Mouse (Mus musculus) myocyte (in vitro differentiated cells): Measurements from ENCODE around the gene Hsp90aa1. TPM values are rescaled to one million over a fixed set of nuclear protein-coding genes. Genes with fewer than 3 reads are reported as not detected.

Source experiments
- H3K27me3 ChIP-seq: one replicate; pipeline ENCODE4 v1.6.1; 2011; ENCODE audit not compliant: control insufficient read depth, insufficient read depth, insufficient read length
- H3K36me3 ChIP-seq: one replicate; pipeline ENCODE4 v1.6.1; 2011; ENCODE audit not compliant: control insufficient read depth, insufficient read depth
- H3K4me2 ChIP-seq: one replicate; pipeline ENCODE4 v1.6.1; 2011; ENCODE audit warnings: low read depth, control low read depth
- H3K4me3 ChIP-seq: one replicate; pipeline ENCODE4 v1.5.1; 2011; ENCODE audit warnings: mild to moderate bottlenecking, control low read depth, moderate library complexity
- H3K79me2 ChIP-seq: one replicate; pipeline ENCODE4 v1.6.1; 2011; ENCODE audit not compliant: control insufficient read depth, insufficient read depth
- H3ac ChIP-seq: one replicate; pipeline ENCODE4 v1.6.1; 2011; ENCODE audit not compliant: control insufficient read depth, insufficient read length
- CEBPB ChIP-seq: IDR thresholded peaks from 2 replicates; pipeline ENCODE4 v1.6.1; 2011; ENCODE audit warnings: mild to moderate bottlenecking, moderate library complexity; ENCODE audit not compliant: poor library complexity, insufficient read depth, severe bottlenecking
- E2F4 ChIP-seq: IDR thresholded peaks from one replicate; pipeline ENCODE4 v1.6.1; 2011; ENCODE audit warnings: mild to moderate bottlenecking, control low read depth, moderate library complexity; ENCODE audit not compliant: insufficient read depth
- MAX ChIP-seq: IDR thresholded peaks from one replicate; pipeline ENCODE4 v1.6.1; 2011; ENCODE audit warnings: low read depth, mild to moderate bottlenecking, control low read depth
- MYOD1 ChIP-seq, 3 experiments: IDR thresholded peaks; one replicate each; pipeline ENCODE4 v1.6.1; 2011; ENCODE audit warnings: control low read depth in 2 of 3, low read depth in 2 of 3, mild to moderate bottlenecking in 2 of 3, moderate library complexity in 1 of 3; ENCODE audit not compliant: insufficient read length in 2 of 3, control insufficient read depth in 1 of 3
- MYOG ChIP-seq, 3 experiments: IDR thresholded peaks; one replicate each; pipeline ENCODE4 v1.6.1; 2011; ENCODE audit warnings: control low read depth in 2 of 3, low read depth in 2 of 3, mild to moderate bottlenecking in 2 of 3; ENCODE audit not compliant: insufficient read length in 2 of 3, control insufficient read depth in 1 of 3, insufficient read depth in 1 of 3
- POLR2A ChIP-seq: IDR thresholded peaks from one replicate; pipeline ENCODE4 v1.6.1; 2011; ENCODE audit warnings: low read depth, mild to moderate bottlenecking, control low read depth, moderate library complexity; ENCODE audit not compliant: insufficient read length
- POLR2AphosphoS2 ChIP-seq: IDR thresholded peaks from one replicate; pipeline ENCODE4 v1.6.1; 2011; ENCODE audit warnings: low read depth, control low read depth; ENCODE audit not compliant: insufficient read length
- REST ChIP-seq: IDR thresholded peaks from one replicate; pipeline ENCODE4 v1.6.1; 2011; ENCODE audit warnings: mild to moderate bottlenecking, control low read depth, moderate library complexity; ENCODE audit not compliant: insufficient read depth, insufficient read length
- SRF ChIP-seq: IDR thresholded peaks from one replicate; pipeline ENCODE4 v1.6.1; 2011; ENCODE audit warnings: low read depth; ENCODE audit not compliant: control insufficient read depth, insufficient read length
- TCF12 ChIP-seq: IDR thresholded peaks from one replicate; pipeline ENCODE4 v1.6.1; 2011; ENCODE audit warnings: mild to moderate bottlenecking, control low read depth; ENCODE audit not compliant: poor library complexity, insufficient read depth, severe bottlenecking
- TCF3 ChIP-seq: IDR thresholded peaks from one replicate; pipeline ENCODE4 v1.6.1; 2011; ENCODE audit warnings: low read depth, control low read depth; ENCODE audit not compliant: insufficient read length
- USF1 ChIP-seq: IDR thresholded peaks from one replicate; pipeline ENCODE4 v1.6.1; 2011; ENCODE audit warnings: low read depth, mild to moderate bottlenecking, control low read depth, moderate library complexity
- polyA plus RNA-seq: library from polyadenylated mRNA; unstranded; fragments of >200 nt; fragmentation: generic; extraction: Trizol; gene quantifications from one replicate; pipeline ENCODE4 v1.2.1, GENCODE M21; 2012; ENCODE audit warnings: missing spikeins

The Hsp90aa1 gene
- polyA plus RNA-seq = 110 TPM

DNA sequence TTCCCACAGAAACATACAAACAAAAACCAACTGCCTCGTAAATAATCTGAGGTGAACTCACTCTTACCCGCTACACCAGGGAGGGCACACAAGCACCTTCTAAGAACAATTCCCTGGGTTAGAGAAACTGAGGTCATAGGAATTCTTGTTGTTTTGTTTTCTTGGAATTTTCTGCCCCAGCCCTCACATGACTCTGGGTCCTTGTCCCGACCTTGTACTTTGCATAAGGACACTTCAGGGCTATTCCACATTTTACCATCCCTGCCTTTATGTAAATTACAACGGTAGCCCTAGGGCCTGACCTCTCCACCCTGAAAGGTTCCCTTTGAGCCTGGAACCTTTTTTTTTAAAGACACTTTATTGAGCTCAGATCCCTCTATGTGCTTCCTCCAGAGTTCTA, at the start of gene Hsp90aa1:
Gene Hsp90aa1 (minus strand): TSS at position 173 of the 400 bp plus-strand sequence.
- H3K4me3 ChIP-seq = no peak within 1 kb of the TSS
- H3K79me2 ChIP-seq = no peaks in the 10 kb centered on the region
- no peak within 1 kb of the TSS for H3ac ChIP-seq
- TF ChIP-seq MYOG (IDR thresholded peaks at IDR 0.05; ENCODE audit: control insufficient read depth in 1 of 3, insufficient read depth in 1 of 3, insufficient read length in 2 of 3, low read depth in 2 of 3) (no peak), TCF3 (no peak)
- H3K4me2 ChIP-seq = peak within 1 kb of the TSS; percentile 63
- no peaks in the 10 kb centered on the region for H3K36me3 ChIP-seq
- no peaks in the 10 kb centered on the region for H3K27me3 ChIP-seq

DNA sequence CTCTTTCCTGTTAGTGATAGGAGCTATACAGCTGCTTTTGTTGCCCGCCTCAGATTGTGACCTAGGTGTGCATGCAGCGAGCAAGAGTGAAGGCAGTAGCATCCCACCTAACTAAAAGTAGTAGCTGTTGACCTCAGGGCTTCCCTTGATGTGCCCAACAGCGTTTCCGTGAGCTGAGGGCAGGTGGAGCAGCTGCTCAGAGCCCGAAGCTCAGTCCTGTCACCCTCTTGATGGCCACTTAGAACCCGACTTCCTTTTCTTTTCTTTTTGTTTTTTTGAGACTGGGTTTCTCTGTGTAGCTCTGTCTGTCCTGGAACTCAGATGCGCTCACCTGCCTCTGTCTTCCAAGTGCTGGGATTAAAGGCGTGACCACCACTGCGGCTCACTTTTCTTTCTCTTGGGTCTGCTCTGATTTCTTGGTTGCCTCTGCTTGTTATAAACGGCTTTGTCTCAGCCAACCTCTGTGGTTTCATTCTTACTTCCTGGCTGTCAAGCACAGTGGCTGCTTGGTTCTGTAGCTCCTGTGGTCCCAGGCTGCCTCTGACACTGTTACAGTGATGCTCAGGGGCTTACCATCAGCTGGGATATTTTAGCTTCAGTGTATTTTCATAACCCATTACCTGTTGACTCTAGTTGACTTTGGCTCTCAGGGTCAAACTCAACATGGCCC, 48.4 kb upstream of the Hsp90aa1 start:
- H3K4me2 ChIP-seq = no peak overlapping the region
- peaks cover 93% of the 10 kb centered on the region for H3K79me2 ChIP-seq
- no peak for TF ChIP-seq MYOG (IDR thresholded peaks at IDR 0.05; ENCODE audit: control insufficient read depth in 1 of 3, insufficient read depth in 1 of 3, insufficient read length in 2 of 3, low read depth in 2 of 3)
- no peak for TF ChIP-seq MYOD1 (IDR thresholded peaks at IDR 0.05; ENCODE audit: control insufficient read depth in 1 of 3, insufficient read length in 2 of 3, low read depth in 2 of 3)
- no peak for TF ChIP-seq CEBPB
- TF ChIP-seq TCF3 = no peak
- TF ChIP-seq POLR2AphosphoS2 = no peak
- TF ChIP-seq POLR2A = no peak
- TF ChIP-seq SRF = no peak
- no peak for TF ChIP-seq TCF12
- TF ChIP-seq MAX = no peak
- TF ChIP-seq E2F4 = no peak
- H3ac ChIP-seq = no peak overlapping the region
- no peaks in the 10 kb centered on the region for H3K27me3 ChIP-seq
- H3K4me3 ChIP-seq = no peak overlapping the region
- H3K36me3 ChIP-seq = no peaks in the 10 kb centered on the region

DNA sequence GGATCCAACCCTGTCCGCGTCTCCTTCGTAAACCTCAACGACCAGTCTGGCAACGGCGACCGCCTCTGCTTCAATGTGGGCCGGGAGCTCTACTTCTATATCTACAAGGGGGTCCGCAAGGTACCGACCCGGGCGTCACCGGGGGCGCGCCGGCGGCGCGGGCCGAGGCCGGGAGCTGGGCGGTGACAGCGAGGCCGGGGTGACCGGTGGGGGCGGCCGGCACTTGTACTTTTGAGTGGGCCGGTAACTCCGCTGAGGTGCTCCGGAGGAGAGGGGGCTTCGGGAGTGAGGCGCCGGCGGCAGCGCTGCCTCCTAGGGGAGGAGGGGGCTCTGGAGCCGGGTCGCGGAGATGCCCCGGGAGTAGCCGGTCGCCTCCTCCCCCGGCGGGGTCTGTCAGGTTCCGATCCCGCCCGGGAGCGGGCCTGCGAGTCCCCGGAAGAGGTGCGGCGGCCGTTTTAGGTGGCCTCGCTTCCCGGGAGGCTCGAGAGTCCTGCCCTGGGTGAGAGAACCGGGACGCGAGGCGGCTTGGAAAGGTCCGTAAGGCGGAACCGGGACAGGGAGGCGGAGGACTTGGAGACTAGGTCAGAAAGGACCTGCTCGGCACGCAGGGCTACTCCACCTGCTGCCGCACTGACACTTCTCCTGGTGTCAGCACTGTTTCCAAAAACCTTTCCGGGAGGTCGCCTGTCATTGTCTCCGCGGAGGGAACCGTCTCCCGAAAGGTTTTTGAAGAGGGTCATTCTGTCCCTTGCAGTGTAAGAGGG, 35.8 kb upstream of the Hsp90aa1 start:
- H3K4me3 ChIP-seq = peak overlapping the region; percentile 87
- peaks cover 5% of the 10 kb centered on the region for H3K36me3 ChIP-seq
- no peaks in the 10 kb centered on the region for H3K27me3 ChIP-seq
- peak overlapping the region; percentile 68 for H3ac ChIP-seq
- peak overlapping the region; percentile 97 for H3K4me2 ChIP-seq
- peaks cover 52% of the 10 kb centered on the region for H3K79me2 ChIP-seq
- TF ChIP-seq MAX (no peak), MYOG (IDR thresholded peaks at IDR 0.05; ENCODE audit: control insufficient read depth in 1 of 3, insufficient read depth in 1 of 3, insufficient read length in 2 of 3, low read depth in 2 of 3) (no peak), MYOD1 (IDR thresholded peaks at IDR 0.05; ENCODE audit: control insufficient read depth in 1 of 3, insufficient read length in 2 of 3, low read depth in 2 of 3) (no peak)

DNA sequence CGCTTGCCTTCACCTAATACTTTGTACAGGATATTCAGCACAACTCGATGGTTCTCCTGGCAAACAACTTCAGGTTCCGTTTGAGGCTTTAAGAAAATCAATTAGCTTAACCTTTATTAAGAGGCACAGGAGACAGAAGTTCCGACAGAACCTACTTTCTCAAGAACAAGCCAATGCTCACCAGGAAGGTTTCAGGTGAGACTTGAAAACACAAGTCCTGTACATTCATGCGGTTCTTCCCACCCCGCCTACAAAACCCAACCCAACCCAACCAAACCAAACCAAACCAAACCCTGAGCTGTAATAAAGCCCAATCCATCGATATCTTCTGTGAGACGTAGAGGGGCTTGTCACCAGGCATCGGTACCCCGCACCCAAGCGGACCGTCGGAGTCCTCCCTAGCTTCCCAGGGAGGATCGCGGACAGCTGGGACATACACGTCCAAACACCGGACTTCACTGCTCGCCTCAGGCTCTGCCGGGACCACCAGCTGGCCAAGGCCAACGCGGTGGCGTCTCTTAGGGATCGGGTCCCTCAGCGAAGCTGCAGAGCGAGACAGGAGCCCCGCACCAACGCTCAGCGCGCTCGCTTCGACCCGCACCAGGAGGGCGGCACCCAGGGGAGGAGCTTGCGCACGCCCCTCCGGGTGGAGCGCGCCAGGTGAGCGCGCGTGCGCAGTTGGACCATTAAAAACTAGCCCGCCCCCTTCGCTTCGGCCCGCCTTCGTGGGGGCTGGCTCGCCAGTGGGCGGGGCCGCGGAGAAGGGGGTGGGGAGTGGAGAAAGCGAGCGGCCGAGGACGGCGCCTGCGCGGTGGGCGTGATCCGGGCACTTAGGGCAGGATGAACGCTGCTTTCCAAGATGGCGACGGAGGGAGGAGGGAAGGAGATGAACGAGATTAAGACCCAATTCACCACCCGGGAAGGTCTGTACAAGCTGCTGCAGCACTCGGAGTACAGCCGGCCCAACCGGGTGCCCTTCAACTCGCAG, 34.9 kb upstream of the Hsp90aa1 start, which contains the start of gene Wdr20:
Gene Wdr20 (plus strand): TSS at position 775 of the 988 bp plus-strand sequence.
- peaks cover 4% of the 10 kb centered on the region for H3K36me3 ChIP-seq
- H3ac ChIP-seq = peak within 1 kb of the TSS; percentile 68
- no peaks in the 10 kb centered on the region for H3K27me3 ChIP-seq
- H3K79me2 ChIP-seq = peaks cover 45% of the 10 kb centered on the region
- peak within 1 kb of the TSS; percentile 87 for H3K4me3 ChIP-seq
- peak; percentile 58 for TF ChIP-seq SRF
- TF ChIP-seq CEBPB = no peak
- no peak for TF ChIP-seq E2F4
- TF ChIP-seq USF1 = no peak
- no peak for TF ChIP-seq TCF12
- TF ChIP-seq MYOD1 (IDR thresholded peaks at IDR 0.05; ENCODE audit: control insufficient read depth in 1 of 3, insufficient read length in 2 of 3, low read depth in 2 of 3) = peak in 1 of 3 experiments; percentile 46
- no peak for TF ChIP-seq TCF3
- TF ChIP-seq POLR2A = peak; percentile 84
- TF ChIP-seq POLR2AphosphoS2 = peak; percentile 65
- no peak for TF ChIP-seq MYOG (IDR thresholded peaks at IDR 0.05; ENCODE audit: control insufficient read depth in 1 of 3, insufficient read depth in 1 of 3, insufficient read length in 2 of 3, low read depth in 2 of 3)
- no peak for TF ChIP-seq MAX
- no peak for TF ChIP-seq REST
- peak within 1 kb of the TSS; percentile 98 for H3K4me2 ChIP-seq
